Mouse (Mus musculus): ENCODE measurements around the gene Clec12a. TPM values are rescaled to one million over a fixed set of nuclear protein-coding genes. Genes with fewer than 3 reads are reported as not detected.

Clec12a gene
- total RNA-seq, 2 experiments from 2014 or later: 0.10 TPM; not detected in 1

Other genes with a start within 250 kb of the Clec12a start
- gene Clec2e, start 241.8 kb upstream of the Clec12a start, total RNA-seq (2021): under 1 TPM; 0.25 to 0.35 TPM
- gene Clec2d, start 162.1 kb upstream of the Clec12a start, total RNA-seq (2021): 10 to 100 TPM; 42.2 to 57.2 TPM
- not detected for gene Cd69, start 67.3 kb upstream of the Clec12a start, total RNA-seq (2021)
- gene 4922502D21Rik, start 10.9 kb upstream of the Clec12a start, total RNA-seq (2021): not detected
- not detected for gene Clec12b, start 43.2 kb downstream of the Clec12a start, total RNA-seq (2021)
- gene Clec1b, start 54.6 kb downstream of the Clec12a start, total RNA-seq (2021): under 1 TPM in 1 of 2 experiments, not detected in 1; 0.35 TPM
- gene Clec9a, start 66.2 kb downstream of the Clec12a start, total RNA-seq (2021): not detected
- 1 to 10 TPM; 3.5 to 4.5 TPM for gene Clec1a, start 109.3 kb downstream of the Clec12a start, total RNA-seq (2021)
- gene Olr1, start 164.5 kb downstream of the Clec12a start, total RNA-seq (2021): not detected
- not detected for gene Tmem52b, start 169.9 kb downstream of the Clec12a start, total RNA-seq (2021)
- gene Gabarapl1, start 190.5 kb downstream of the Clec12a start, total RNA-seq (2021): 10 to 100 TPM; 27.8 to 35.4 TPM
- gene Klre1, start 235.2 kb downstream of the Clec12a start, total RNA-seq (2021): not detected
- gene Klrd1, start 249.1 kb downstream of the Clec12a start, total RNA-seq (2021): not detected